Mouse (Mus musculus): ENCODE measurements around the gene Olfr1393. TPM values are rescaled to one million over a fixed set of nuclear protein-coding genes. Genes with fewer than 3 reads are reported as not detected.

Gene Olfr1393
- polyA plus RNA-seq, 1 experiment from 2014 or later, result 0.05 TPM

DNA sequence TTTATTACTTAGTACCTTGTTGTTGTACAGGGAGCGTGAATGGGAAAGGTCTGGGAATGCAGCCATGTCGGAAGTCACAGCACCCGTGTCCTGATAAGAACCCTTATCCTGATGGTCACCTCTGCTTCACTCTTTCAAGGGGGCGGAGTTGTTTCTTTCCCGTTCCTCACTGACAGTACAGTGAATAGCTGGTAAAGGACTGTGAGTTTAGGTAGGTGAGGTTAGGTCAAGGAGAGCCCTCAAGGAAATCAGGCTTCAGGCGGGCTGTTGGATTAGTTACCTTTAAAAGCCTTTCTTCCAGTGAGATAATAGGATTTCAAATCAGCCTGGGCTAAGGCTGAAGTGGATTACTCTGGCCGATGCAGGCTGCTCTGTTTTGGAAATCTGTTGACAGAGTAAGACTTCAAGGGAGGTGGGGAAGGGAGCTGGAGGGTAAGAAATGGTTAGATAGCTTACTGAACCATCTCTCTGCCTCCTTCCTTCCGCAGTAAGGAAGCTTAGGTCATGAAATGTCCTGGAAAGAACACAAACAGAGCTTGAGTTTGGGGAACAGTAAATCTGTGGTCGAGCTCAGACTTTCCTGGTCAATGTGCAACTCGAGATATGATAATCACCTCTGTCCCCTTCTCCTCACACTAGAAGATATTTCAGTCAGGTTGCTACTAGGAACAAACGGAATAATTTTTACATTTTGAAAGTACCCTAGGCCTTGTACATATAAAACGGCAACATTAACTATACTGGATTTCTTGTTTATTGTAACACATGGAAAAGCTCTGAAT is 32.3 kb upstream of the Olfr1393 start:
- no peak for DNase-seq
- no peak for ATAC-seq
- Histone ChIP-seq H3K9me3 (ENCODE audit: low read length) (no peaks in the 10 kb centered on the region), H3K36me3 (replicated peaks; ENCODE audit: insufficient read depth, low read length) (no peaks in the 10 kb centered on the region), H3K9ac (replicated peaks) (peak overlapping the region; percentile 51), H3K27me3 (ENCODE audit: insufficient read depth, low read length) (no peaks in the 10 kb centered on the region), H3K4me1 (ENCODE audit: insufficient read depth) (peaks cover 71% of the 10 kb centered on the region), H3K4me2 (ENCODE audit: low read depth, low read length) (peak overlapping the region; percentile 95), H3K27ac (ENCODE audit: low read depth) (peak overlapping the region; percentile 98), H3K4me3 (ENCODE audit: low read depth, low read length) (peak overlapping the region; percentile 73)
- peak; percentile 29; the same call in 1 of the 2 replicates for TF ChIP-seq EP300 (IDR thresholded peaks at IDR 0.05; ENCODE audit: low read depth)
- no peak for TF ChIP-seq CTCF (IDR thresholded peaks at IDR 0.05; ENCODE audit: low read depth)
- WGBS (ENCODE audit: insufficient replicate concordance), result 12% methylated on average over 12 of the region's 12 CpGs

DNA sequence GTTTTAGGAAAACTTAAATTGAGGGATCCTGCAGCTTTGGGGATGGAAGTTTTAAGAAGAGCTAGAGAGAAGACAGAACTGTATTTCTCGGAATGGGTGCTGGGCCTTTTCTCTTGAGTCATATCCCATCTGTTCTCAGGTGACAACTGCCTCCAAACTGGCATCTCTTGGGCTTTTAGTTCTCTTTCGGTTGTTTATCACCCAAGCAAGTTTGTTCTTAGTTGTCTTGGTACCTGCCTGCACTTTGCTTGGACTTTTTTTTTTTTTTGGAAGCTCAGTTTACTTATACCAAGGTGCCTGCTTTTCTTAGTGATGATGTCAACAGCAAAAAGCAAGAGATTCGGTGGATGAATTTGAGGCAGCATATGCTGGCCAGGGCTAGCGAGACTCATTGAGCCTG is 31.6 kb upstream of the Olfr1393 start:
- ATAC-seq (no peak), DNase-seq (no peak)
- Histone ChIP-seq H3K4me2 (ENCODE audit: low read depth, low read length) (peak overlapping the region; percentile 95), H3K9me3 (ENCODE audit: low read length) (no peaks in the 10 kb centered on the region), H3K27me3 (ENCODE audit: insufficient read depth, low read length) (no peaks in the 10 kb centered on the region), H3K9ac (replicated peaks) (peak overlapping the region; percentile 51), H3K4me1 (ENCODE audit: insufficient read depth) (peaks cover 73% of the 10 kb centered on the region), H3K27ac (ENCODE audit: low read depth) (peak overlapping the region; percentile 98), H3K4me3 (ENCODE audit: low read depth, low read length) (peak overlapping the region; percentile 73), H3K36me3 (replicated peaks; ENCODE audit: insufficient read depth, low read length) (no peaks in the 10 kb centered on the region)
- WGBS (ENCODE audit: insufficient replicate concordance), result 62% methylated on average over 4 of the region's 4 CpGs
- TF ChIP-seq EP300 (IDR thresholded peaks at IDR 0.05; ENCODE audit: low read depth), result no peak
- TF ChIP-seq CTCF (IDR thresholded peaks at IDR 0.05; ENCODE audit: low read depth), result no peak

DNA sequence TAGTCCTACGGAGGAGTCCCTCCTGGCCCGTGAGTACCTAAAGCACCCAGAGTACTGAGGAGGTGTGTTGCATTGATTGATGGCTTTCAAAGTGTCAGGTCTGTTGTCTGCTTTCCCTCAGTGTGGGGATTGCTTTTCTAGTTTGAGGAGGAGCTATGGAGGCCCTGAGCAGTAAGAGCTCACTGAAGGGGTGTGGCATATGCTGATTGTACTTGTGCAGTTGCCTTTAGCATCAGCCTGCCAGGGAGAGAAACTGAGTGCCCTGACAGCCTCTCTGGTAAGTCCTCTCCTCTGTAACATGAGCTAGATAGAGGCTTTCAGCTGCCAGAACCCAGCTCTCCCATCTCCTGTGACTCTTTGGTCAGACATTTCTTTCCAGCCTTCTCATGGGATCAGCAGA is 30.8 kb upstream of the Olfr1393 start:
- ATAC-seq (no peak), DNase-seq (no peak)
- 41% methylated on average over 2 of the region's 2 CpGs for WGBS (ENCODE audit: insufficient replicate concordance)
- peak overlapping the region; percentile 98 for H3K27ac ChIP-seq (ENCODE audit: low read depth)
- H3K27me3 ChIP-seq (ENCODE audit: insufficient read depth, low read length), result no peaks in the 10 kb centered on the region
- no peak for TF ChIP-seq EP300 (IDR thresholded peaks at IDR 0.05; ENCODE audit: low read depth)
- TF ChIP-seq CTCF (IDR thresholded peaks at IDR 0.05; ENCODE audit: low read depth), result no peak
- H3K36me3 ChIP-seq (replicated peaks; ENCODE audit: insufficient read depth, low read length), result 0 out of 2 replicates have a peak, but pooled peaks cover 2% of the 10 kb centered on the region
- H3K4me3 ChIP-seq (ENCODE audit: low read depth, low read length), result peak overlapping the region; percentile 73
- peak overlapping the region; percentile 51 for H3K9ac ChIP-seq (replicated peaks)
- H3K4me2 ChIP-seq (ENCODE audit: low read depth, low read length), result peak overlapping the region; percentile 95
- H3K4me1 ChIP-seq (ENCODE audit: insufficient read depth), result peaks cover 78% of the 10 kb centered on the region
- H3K9me3 ChIP-seq (ENCODE audit: low read length), result no peaks in the 10 kb centered on the region

DNA sequence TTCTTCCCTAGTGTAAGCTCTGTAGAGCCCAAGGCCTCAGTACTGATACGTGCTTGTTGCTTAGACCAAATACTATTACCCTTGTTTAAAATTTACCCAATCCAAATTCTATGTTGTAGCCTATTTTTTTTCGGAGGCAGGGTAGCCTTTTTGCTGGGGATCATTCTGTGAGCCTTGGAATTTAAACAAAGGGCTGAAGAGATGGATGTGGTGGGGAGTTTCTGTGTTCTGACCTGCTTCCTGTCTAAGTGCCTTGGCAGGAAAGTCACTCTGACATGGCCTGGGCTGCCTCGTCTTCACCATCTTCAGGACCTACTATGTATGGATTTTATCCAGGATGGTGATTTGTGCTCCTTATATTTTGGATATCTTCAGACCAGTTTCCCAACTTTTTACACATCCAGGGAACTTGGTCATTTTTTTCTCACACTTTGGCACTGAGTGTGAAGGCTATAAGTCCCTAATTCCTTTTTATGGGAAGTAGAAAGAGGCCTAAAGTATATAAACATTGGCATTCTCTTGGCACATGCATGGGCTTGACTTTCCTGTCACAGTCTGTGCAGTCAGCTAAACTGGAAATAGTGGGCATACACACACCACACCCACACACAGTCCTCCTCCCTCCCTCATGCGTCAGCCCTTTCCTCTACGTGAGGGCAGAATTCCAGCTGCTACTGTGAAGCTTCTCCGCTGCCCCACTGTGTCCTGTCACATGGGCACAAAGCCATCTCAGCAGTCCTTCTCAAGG is 29.7 kb upstream of the Olfr1393 start:
- H3K9me3 ChIP-seq (ENCODE audit: low read length), result no peaks in the 10 kb centered on the region
- H3K27me3 ChIP-seq (ENCODE audit: insufficient read depth, low read length), result no peaks in the 10 kb centered on the region
- WGBS (ENCODE audit: insufficient replicate concordance), result 34% methylated on average over 6 of the region's 6 CpGs
- H3K4me2 ChIP-seq (ENCODE audit: low read depth, low read length), result peak overlapping the region; percentile 95
- H3K27ac ChIP-seq (ENCODE audit: low read depth), result peak overlapping the region; percentile 98
- no peak for ATAC-seq
- peak overlapping the region; percentile 36 for H3K9ac ChIP-seq (replicated peaks)
- H3K4me3 ChIP-seq (ENCODE audit: low read depth, low read length), result no peak overlapping the region
- peaks cover 11% of the 10 kb centered on the region for H3K36me3 ChIP-seq (replicated peaks; ENCODE audit: insufficient read depth, low read length)
- H3K4me1 ChIP-seq (ENCODE audit: insufficient read depth), result peaks cover 80% of the 10 kb centered on the region
- DNase-seq, result no peak
- no peak for TF ChIP-seq CTCF (IDR thresholded peaks at IDR 0.05; ENCODE audit: low read depth)
- no peak for TF ChIP-seq EP300 (IDR thresholded peaks at IDR 0.05; ENCODE audit: low read depth)

DNA sequence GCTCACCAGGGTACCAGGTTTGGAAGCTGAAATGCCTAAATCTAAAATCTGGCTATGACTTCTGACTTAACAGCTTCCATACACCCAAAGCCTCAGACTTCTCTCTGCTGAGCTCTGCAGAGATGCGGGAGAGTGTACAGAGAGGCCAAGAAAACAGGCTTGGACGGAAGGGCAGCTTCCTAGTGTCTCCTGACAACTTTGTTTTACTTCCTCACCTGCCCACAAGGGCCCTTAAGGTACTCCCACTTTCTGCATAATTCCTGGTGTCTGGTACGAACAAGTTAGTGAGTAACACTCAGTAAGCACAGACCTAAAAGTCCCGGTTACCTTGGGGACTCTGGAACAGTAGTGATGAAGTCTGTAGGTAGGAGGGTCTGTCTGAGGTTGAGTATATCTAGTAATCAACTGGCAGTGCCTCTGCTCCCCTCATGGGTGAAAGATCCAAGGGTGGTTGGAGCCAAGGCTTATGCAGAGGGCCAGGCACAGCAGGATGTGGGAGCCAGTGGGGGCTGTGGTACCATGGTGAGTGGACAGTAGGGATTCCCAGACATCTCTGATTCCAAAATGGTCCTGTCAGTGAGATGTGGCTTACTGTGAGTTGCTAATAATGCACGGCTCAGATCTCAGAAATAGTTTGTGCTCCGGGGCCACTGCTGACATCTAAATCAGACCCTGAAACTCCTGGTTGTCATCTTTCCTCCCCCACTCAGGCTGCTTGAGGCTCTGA is 29.0 kb upstream of the Olfr1393 start:
- DNase-seq, result no peak
- H3K9ac ChIP-seq (replicated peaks), result peak overlapping the region; percentile 92

More for the DNA sequence above, 29.0 kb upstream of the Olfr1393 start:
- H3K4me1 ChIP-seq (ENCODE audit: insufficient read depth), result peaks cover 83% of the 10 kb centered on the region
- H3K4me3 ChIP-seq (ENCODE audit: low read depth, low read length), result no peak overlapping the region
- no peaks in the 10 kb centered on the region for H3K27me3 ChIP-seq (ENCODE audit: insufficient read depth, low read length)
- H3K36me3 ChIP-seq (replicated peaks; ENCODE audit: insufficient read depth, low read length), result peaks cover 18% of the 10 kb centered on the region
- H3K9me3 ChIP-seq (ENCODE audit: low read length), result no peaks in the 10 kb centered on the region
- peak overlapping the region; percentile 95 for H3K4me2 ChIP-seq (ENCODE audit: low read depth, low read length)
- WGBS (ENCODE audit: insufficient replicate concordance), result 43% methylated on average over 6 of the region's 6 CpGs
- ATAC-seq, result no peak
- TF ChIP-seq EP300 (IDR thresholded peaks at IDR 0.05; ENCODE audit: low read depth) (no peak), CTCF (IDR thresholded peaks at IDR 0.05; ENCODE audit: low read depth) (no peak)
- peak overlapping the region; percentile 98 for H3K27ac ChIP-seq (ENCODE audit: low read depth)
